Mouse (Mus musculus): ENCODE data around the gene Fam213a. TPM values are rescaled to one million over a fixed set of nuclear protein-coding genes. Genes with fewer than 3 reads are reported as not detected.
A peak's percentile ranks its signal among the peaks of the same experiment; 100 is the strongest.

Gene Fam213a
- polyA plus RNA-seq, 1 experiment from 2014 or later, result 45.8 TPM

- no peaks in the 10 kb centered on the region for H3K9me3 ChIP-seq (ENCODE audit: control insufficient read depth, low read depth, low read length)
- H3K4me1 ChIP-seq (ENCODE audit: control insufficient read depth, insufficient read depth, low read length), result peaks cover 17% of the 10 kb centered on the region; the same call in 1 of the 2 replicates
- H3K4me2 ChIP-seq (replicated peaks; ENCODE audit: low read depth, low read length), result no peak overlapping the region
- no peak overlapping the region for H3K27ac ChIP-seq (ENCODE audit: low read length)
- no peak for ATAC-seq (ENCODE audit: insufficient number of reproducible peaks, insufficient read depth, low FRiP score, low read depth)
- H3K4me3 ChIP-seq (ENCODE audit: low read depth, low read length), result no peak overlapping the region
- WGBS, result 80% methylated on average over 3 of the region's 3 CpGs
- H3K36me3 ChIP-seq (ENCODE audit: control insufficient read depth, insufficient read depth, low read length), result no peaks in the 10 kb centered on the region
- no peak overlapping the region for H3K9ac ChIP-seq (replicated peaks; ENCODE audit: low read depth, low read length)
- no peaks in the 10 kb centered on the region for H3K27me3 ChIP-seq (ENCODE audit: control insufficient read depth, insufficient read depth, low read length)
These were observed 1.7 kb downstream of the Fam213a start for GRCm38 (mm10) chr14:41011916-41012315.

- H3K9ac ChIP-seq (replicated peaks; ENCODE audit: low read depth, low read length), result no peak overlapping the region
- no peaks in the 10 kb centered on the region for H3K27me3 ChIP-seq (ENCODE audit: control insufficient read depth, insufficient read depth, low read length)
- no peaks in the 10 kb centered on the region for H3K36me3 ChIP-seq (ENCODE audit: control insufficient read depth, insufficient read depth, low read length)
- H3K9me3 ChIP-seq (ENCODE audit: control insufficient read depth, low read depth, low read length), result no peaks in the 10 kb centered on the region
- H3K4me2 ChIP-seq (replicated peaks; ENCODE audit: low read depth, low read length), result no peak overlapping the region
- peaks cover 32% of the 10 kb centered on the region; the same call in 1 of the 2 replicates for H3K4me1 ChIP-seq (ENCODE audit: control insufficient read depth, insufficient read depth, low read length)
- no peak overlapping the region for H3K4me3 ChIP-seq (ENCODE audit: low read depth, low read length)
- peak; percentile 74 for ATAC-seq (ENCODE audit: insufficient number of reproducible peaks, insufficient read depth, low FRiP score, low read depth)
- 22% methylated on average over 2 of the region's 2 CpGs for WGBS
- H3K27ac ChIP-seq (ENCODE audit: low read length), result peak overlapping the region; percentile 63; the same call in 1 of the 2 replicates
These were observed 5.5 kb downstream of the Fam213a start for GRCm38 (mm10) chr14:41008138-41008537.

- Histone ChIP-seq H3K27ac (ENCODE audit: low read length) (peak overlapping the region; percentile 63; the same call in 1 of the 2 replicates), H3K4me1 (ENCODE audit: control insufficient read depth, insufficient read depth, low read length) (peaks cover 32% of the 10 kb centered on the region; the same call in 1 of the 2 replicates), H3K36me3 (ENCODE audit: control insufficient read depth, insufficient read depth, low read length) (no peaks in the 10 kb centered on the region), H3K9ac (replicated peaks; ENCODE audit: low read depth, low read length) (no peak overlapping the region), H3K27me3 (ENCODE audit: control insufficient read depth, insufficient read depth, low read length) (no peaks in the 10 kb centered on the region), H3K4me3 (ENCODE audit: low read depth, low read length) (no peak overlapping the region), H3K9me3 (ENCODE audit: control insufficient read depth, low read depth, low read length) (no peaks in the 10 kb centered on the region), H3K4me2 (replicated peaks; ENCODE audit: low read depth, low read length) (no peak overlapping the region)
- peak; percentile 74; the same call in 1 of the 2 replicates for ATAC-seq (ENCODE audit: insufficient number of reproducible peaks, insufficient read depth, low FRiP score, low read depth)
- WGBS, result 7% methylated on average over 5 of the region's 5 CpGs
These were observed 5.9 kb downstream of the Fam213a start for GRCm38 (mm10) chr14:41007641-41008040.

- Histone ChIP-seq H3K4me3 (ENCODE audit: low read depth, low read length) (no peak overlapping the region), H3K27ac (ENCODE audit: low read length) (peak overlapping the region; percentile 29; the same call in 1 of the 2 replicates), H3K36me3 (ENCODE audit: control insufficient read depth, insufficient read depth, low read length) (no peaks in the 10 kb centered on the region), H3K4me1 (ENCODE audit: control insufficient read depth, insufficient read depth, low read length) (peaks cover 32% of the 10 kb centered on the region; the same call in 1 of the 2 replicates), H3K9me3 (ENCODE audit: control insufficient read depth, low read depth, low read length) (no peaks in the 10 kb centered on the region), H3K27me3 (ENCODE audit: control insufficient read depth, insufficient read depth, low read length) (no peaks in the 10 kb centered on the region), H3K4me2 (replicated peaks; ENCODE audit: low read depth, low read length) (no peak overlapping the region), H3K9ac (replicated peaks; ENCODE audit: low read depth, low read length) (no peak overlapping the region)
- ATAC-seq (ENCODE audit: insufficient number of reproducible peaks, insufficient read depth, low FRiP score, low read depth), result no peak
- 33% methylated on average over 3 of the region's 3 CpGs for WGBS
These were observed 6.7 kb downstream of the Fam213a start for GRCm38 (mm10) chr14:41006899-41007298.

GRCm38 (mm10) chr14:41006263-41006662 lies 7.3 kb downstream of the Fam213a start:
- H3K9me3 ChIP-seq (ENCODE audit: control insufficient read depth, low read depth, low read length), result no peaks in the 10 kb centered on the region
- no peaks in the 10 kb centered on the region for H3K36me3 ChIP-seq (ENCODE audit: control insufficient read depth, insufficient read depth, low read length)
- H3K27me3 ChIP-seq (ENCODE audit: control insufficient read depth, insufficient read depth, low read length), result no peaks in the 10 kb centered on the region
- no peak overlapping the region for H3K4me3 ChIP-seq (ENCODE audit: low read depth, low read length)
- peaks cover 32% of the 10 kb centered on the region; the same call in 1 of the 2 replicates for H3K4me1 ChIP-seq (ENCODE audit: control insufficient read depth, insufficient read depth, low read length)
- 81% methylated on average over 10 of the region's 10 CpGs for WGBS
- no peak for ATAC-seq (ENCODE audit: insufficient number of reproducible peaks, insufficient read depth, low FRiP score, low read depth)
- no peak overlapping the region for H3K9ac ChIP-seq (replicated peaks; ENCODE audit: low read depth, low read length)
- peak overlapping the region; percentile 4; the same call in 1 of the 2 replicates for H3K27ac ChIP-seq (ENCODE audit: low read length)
- no peak overlapping the region for H3K4me2 ChIP-seq (replicated peaks; ENCODE audit: low read depth, low read length)

GRCm38 (mm10) chr14:41005716-41006115 lies 7.9 kb downstream of the Fam213a start:
- Histone ChIP-seq H3K36me3 (ENCODE audit: control insufficient read depth, insufficient read depth, low read length) (no peaks in the 10 kb centered on the region), H3K27ac (ENCODE audit: low read length) (no peak overlapping the region), H3K4me3 (ENCODE audit: low read depth, low read length) (no peak overlapping the region), H3K27me3 (ENCODE audit: control insufficient read depth, insufficient read depth, low read length) (no peaks in the 10 kb centered on the region), H3K9me3 (ENCODE audit: control insufficient read depth, low read depth, low read length) (no peaks in the 10 kb centered on the region), H3K9ac (replicated peaks; ENCODE audit: low read depth, low read length) (no peak overlapping the region), H3K4me2 (replicated peaks; ENCODE audit: low read depth, low read length) (no peak overlapping the region), H3K4me1 (ENCODE audit: control insufficient read depth, insufficient read depth, low read length) (peaks cover 32% of the 10 kb centered on the region; the same call in 1 of the 2 replicates)
- 67% methylated on average over 9 of the region's 9 CpGs for WGBS
- no peak for ATAC-seq (ENCODE audit: insufficient number of reproducible peaks, insufficient read depth, low FRiP score, low read depth)

GRCm38 (mm10) chr14:41004201-41005141 lies 9.1 kb downstream of the Fam213a start:
- ATAC-seq (ENCODE audit: insufficient number of reproducible peaks, insufficient read depth, low FRiP score, low read depth), result no peak; the same call in 1 of the 2 replicates
- H3K4me1 ChIP-seq (ENCODE audit: control insufficient read depth, insufficient read depth, low read length), result peaks cover 32% of the 10 kb centered on the region; the same call in 1 of the 2 replicates
- WGBS, result 27% methylated on average over 22 of the region's 22 CpGs
- no peaks in the 10 kb centered on the region for H3K9me3 ChIP-seq (ENCODE audit: control insufficient read depth, low read depth, low read length)
- no peaks in the 10 kb centered on the region for H3K36me3 ChIP-seq (ENCODE audit: control insufficient read depth, insufficient read depth, low read length)
- peak overlapping the region; percentile 33; the same call in 1 of the 2 replicates for H3K27ac ChIP-seq (ENCODE audit: low read length)
- peak overlapping the region; percentile 19 for H3K4me2 ChIP-seq (replicated peaks; ENCODE audit: low read depth, low read length)
- H3K4me3 ChIP-seq (ENCODE audit: low read depth, low read length), result no peak overlapping the region
- H3K27me3 ChIP-seq (ENCODE audit: control insufficient read depth, insufficient read depth, low read length), result no peaks in the 10 kb centered on the region
- H3K9ac ChIP-seq (replicated peaks; ENCODE audit: low read depth, low read length), result no peak overlapping the region

DNA sequence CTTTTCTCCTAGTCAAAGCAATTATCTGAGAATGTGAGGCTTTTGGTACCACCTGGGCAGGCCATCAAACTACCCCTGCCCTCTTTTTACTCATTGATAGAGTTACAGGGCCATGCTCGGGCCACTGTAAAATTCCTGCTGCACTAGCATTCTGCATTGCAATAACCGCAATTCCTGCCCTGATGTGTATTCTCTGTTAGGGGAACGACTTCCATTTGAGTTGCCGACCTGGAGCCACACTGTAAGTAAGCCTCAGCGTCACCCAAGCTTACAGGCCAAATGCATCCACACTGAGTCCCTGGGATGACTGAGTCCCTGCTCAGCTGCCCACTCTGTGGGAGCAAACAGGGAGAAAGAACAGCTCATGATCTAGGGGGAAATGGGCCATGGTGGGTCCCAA lies 12.0 kb downstream of the Fam213a start:
- 86% methylated on average over 5 of the region's 5 CpGs for whole genome bisulfite sequencing
- Histone ChIP-seq H3K4me1 (ENCODE audit: control insufficient read depth, insufficient read depth, low read length) (peaks cover 15% of the 10 kb centered on the region; the same call in 1 of the 2 replicates), H3K27ac (ENCODE audit: low read length) (no peak overlapping the region), H3K4me3 (ENCODE audit: low read depth, low read length) (no peak overlapping the region), H3K9ac (replicated peaks; ENCODE audit: low read depth, low read length) (no peak overlapping the region), H3K9me3 (ENCODE audit: control insufficient read depth, low read depth, low read length) (no peaks in the 10 kb centered on the region), H3K27me3 (ENCODE audit: control insufficient read depth, insufficient read depth, low read length) (no peaks in the 10 kb centered on the region), H3K4me2 (replicated peaks; ENCODE audit: low read depth, low read length) (no peak overlapping the region), H3K36me3 (ENCODE audit: control insufficient read depth, insufficient read depth, low read length) (no peaks in the 10 kb centered on the region)
- no peak for ATAC-seq (ENCODE audit: insufficient number of reproducible peaks, insufficient read depth, low FRiP score, low read depth)
